Mouse (Mus musculus): ENCODE measurements around the gene Cep70.

Cep70 gene

DNA sequence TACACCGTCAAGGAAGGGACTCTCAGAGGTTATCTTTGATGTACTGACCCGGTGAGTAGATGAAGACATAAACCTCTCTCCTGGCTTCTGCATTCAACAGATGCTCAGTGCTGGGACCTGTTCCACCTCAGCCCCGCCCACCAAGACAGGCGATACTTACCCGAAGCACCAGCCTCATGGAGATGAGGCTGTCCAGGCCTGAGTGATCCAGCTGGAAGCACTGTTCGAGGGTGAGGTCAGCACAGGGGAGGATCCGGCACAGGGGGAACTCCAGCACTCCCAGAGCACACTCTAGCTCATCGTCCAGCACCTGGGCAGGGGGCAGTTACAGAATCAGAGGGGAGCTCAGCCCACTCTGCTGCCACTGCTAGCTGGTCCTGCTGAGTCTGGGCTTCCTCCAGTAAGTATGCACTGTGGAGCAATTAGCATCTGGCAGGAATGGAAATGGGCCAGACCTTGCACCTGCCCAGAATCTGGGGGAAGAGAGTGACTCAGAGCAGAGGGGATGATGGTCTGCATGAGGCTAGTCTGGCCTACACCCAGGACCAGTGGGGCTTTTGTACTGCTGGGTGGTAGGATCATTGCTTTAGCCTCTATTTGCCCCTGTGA is 76.3 kb downstream of the Cep70 start:
- DNase-seq (ENCODE audit: low read depth in 2 of 2, low spot score in 2 of 2), result no peak

DNA sequence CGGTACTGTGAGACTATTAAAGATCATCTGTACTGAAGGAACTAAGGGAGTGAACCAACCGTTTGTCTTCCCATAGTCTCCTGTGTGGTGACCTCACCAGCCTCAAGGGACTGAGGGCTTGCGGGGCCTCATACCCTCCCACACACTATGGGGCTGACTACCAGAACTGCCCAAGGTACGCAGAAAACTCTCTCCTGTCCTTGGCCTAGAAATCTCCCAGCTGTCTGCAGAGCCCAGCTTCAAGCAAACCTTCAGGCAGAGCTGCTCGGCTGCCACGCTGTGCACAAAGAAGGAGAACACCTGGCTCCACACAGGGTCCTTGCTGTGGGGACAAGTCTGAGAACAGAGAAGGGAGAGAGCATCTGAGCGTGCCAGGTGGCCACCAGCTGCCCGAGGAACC is 76.8 kb downstream of the Cep70 start:
- no peak for DNase-seq (ENCODE audit: low read depth in 2 of 2, low spot score in 2 of 2)

DNA sequence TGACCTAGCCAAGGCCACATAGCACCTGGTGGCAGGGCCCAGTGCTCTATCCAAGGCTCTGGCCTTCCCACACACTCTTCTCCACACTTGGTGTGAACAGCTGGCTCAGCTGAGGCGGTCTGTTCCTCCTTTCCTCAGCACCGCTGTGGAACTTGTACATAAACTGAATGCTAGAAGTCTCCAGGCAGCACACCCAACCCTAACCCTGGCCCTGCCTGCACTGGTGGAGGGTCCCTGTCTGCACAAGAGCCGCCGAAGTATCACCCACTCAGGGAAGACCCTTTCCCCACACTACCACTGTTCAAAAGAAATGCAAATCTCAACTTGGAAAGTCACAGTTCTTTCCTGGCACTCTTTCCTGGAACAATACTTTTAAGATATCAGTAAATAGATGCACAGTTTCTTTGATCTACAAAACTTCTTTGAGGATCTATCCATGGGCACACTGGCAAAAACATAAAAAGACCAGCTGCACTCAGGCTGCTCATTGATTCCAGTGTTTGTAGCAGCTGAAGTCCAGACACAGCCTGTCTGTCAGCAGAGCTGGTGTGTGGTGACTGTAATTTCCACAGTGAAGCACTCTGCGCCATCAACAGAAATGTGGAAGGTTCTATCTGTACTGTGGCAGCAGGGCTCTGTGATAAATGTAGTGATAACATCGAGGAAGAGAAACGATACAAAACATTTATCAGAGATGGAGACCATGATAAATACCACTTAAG is 82.2 kb downstream of the Cep70 start:
- no peak for DNase-seq (ENCODE audit: low read depth in 2 of 2, low spot score in 2 of 2)

DNA sequence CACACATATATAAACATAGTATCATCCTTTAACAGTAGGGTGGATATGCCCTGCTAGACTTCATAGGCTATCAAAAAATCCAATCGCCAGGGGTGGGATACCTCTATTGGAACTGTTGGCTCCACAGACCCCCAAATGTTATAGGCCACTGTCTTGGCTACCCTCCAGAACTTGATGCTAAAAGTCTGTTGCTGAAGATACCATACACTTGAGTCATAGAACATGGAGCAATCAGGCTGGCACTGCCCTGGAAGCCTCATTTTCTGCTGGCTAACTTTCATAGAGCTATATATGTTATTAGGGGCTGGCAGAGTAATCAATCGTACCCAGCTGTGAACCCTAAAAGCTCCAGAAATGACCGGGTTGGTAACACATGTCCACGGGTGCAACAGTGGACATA is 82.8 kb downstream of the Cep70 start:
- DNase-seq (ENCODE audit: low read depth in 2 of 2, low spot score in 2 of 2), result no peak

DNA sequence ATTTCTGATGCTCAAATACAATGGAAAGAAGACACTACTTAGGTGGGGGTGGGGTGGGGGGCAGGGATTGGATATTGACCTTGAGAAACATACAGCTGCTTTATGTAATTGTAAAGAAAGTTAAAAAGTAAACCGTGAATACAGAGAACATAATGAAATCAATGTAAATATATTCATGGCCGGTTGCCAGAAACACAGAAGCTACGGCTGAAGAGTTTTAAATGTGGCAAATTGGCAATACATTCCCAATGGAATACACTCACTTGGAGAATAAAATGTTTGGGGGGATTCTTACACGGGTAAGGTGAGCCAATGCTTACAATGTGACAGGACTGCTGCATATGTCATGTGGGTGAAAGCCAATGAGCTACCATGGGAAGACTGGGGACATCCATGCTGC is 83.7 kb downstream of the Cep70 start:
- DNase-seq (ENCODE audit: low read depth in 2 of 2, low spot score in 2 of 2), result no peak

DNA sequence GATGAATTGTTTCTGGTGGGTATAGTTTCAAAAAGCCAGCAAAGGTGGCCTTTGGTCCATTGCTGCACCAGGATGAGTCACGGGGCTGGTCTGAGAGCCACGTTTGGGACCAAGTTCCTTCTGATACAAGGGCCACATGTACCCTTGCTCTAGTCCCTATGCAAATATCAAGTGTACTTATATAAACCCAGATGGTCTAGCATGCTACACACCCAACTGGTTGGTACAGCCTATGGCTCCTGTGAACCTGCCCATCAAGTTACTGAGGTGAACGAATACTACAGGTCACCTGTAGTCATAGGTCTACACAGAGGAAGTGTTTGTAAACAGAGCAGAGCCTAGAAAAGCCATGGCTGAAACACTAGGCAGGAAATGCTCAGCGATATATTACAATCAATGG is 93.4 kb downstream of the Cep70 start:
- DNase-seq (ENCODE audit: low read depth in 2 of 2, low spot score in 2 of 2), result no peak

DNA sequence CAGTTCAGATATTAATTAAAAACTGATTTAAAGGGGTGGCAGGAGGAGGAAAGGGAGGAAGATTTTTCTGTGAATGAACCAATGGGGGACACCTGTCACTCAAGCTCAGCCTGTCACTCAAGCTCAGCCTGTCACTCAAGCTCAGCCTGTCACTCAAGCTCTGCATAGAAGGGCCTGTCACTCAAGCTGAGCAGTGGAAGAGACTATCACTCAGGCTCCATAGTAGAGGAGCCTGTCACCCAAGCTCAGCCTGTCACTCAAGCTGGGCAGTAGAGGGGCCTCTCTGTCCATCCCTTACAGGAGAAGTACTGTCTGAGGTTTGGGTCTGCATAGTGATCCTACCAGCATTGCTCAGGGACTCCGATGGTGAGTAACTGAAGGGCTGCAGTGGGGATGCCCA is 95.1 kb downstream of the Cep70 start:
- DNase-seq (ENCODE audit: low read depth in 2 of 2, low spot score in 2 of 2), result no peak

DNA sequence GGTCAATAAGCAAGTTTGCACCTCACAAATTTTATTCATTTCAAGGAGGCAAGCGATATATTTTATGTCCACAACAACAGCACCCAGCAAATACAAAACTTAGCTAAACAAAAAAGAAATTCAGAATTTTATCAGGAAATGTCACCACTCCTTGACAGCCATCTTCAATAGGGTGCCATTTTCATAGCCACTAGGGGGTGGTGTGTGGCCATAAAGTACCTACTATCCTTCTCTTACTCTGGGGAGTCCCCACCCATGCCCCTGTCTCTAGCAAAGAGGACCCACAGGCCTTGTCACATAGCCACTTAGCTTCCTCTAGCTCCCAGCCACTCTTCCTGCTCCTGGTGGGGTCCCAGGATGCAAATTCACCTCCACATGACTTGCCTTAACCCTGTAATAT is 96.0 kb downstream of the Cep70 start:
- no peak for DNase-seq (ENCODE audit: low read depth in 2 of 2, low spot score in 2 of 2)

DNA sequence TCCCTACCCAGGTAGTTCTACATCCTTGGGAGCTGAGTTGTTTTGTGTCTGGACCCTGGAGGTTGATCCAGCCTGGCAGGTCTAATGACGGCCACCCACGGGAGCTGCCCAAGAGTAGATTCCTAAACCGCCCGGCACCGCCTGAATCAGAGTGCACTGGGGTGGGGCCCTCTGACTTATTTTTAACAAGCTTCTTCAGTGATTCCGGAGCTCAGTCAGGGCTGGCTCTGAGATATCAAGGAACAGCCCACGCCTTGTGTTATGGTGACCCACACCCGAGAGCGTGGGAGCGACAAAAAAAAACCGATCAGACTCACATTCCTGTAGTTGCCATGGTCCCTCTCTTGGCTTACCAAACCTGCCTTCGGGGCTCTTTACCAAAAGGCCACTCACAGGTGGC is 97.0 kb downstream of the Cep70 start:
- DNase-seq (ENCODE audit: low read depth in 2 of 2, low spot score in 2 of 2), result no peak

DNA sequence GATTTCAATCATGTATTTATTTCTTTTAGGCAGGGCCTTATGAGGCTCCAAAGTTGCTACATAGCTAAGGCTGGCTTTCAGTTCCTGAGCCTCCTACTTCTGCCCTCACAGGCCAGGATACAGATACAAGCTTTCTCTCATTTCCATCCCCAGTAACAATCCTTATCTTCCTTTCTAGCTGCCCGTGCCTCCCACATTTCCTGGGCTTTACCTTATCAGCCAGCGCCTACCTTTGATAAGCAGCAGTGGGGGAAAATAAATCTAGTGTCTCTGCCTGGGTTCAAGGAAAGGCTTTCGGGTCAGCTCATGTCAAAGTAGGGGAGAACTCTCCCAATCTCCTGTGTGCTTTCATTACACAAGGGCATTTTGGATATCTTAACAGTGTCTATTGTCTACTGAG is 98.4 kb downstream of the Cep70 start:
- DNase-seq (ENCODE audit: low read depth in 2 of 2, low spot score in 2 of 2), result no peak

DNA sequence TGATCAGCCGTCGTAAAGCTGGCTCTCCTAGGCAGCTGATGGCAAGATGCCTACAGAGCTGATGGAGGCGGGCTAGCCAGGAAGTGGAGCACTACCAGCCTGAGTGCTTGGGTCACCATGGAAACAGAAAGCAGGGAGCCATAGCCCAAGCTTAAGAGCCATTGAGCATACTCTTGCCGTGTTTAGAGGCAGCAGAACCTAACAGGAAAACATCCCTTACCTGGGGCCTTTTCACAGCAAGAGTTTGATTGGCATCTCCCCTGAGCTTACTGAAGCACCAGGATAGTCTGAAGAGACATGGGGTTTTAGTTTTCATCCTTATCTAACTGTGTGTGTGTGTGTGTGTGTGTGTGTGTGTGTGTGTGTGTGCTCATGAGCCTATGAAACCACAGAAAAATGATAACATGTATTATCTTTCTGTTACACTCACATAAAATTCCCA is 102.2 kb downstream of the Cep70 start:
- no peak for DNase-seq (ENCODE audit: low read depth in 2 of 2, low spot score in 2 of 2)
